10 mouse cellular contexts compared by ENCODE assay signal in the genomic region with DNA sequence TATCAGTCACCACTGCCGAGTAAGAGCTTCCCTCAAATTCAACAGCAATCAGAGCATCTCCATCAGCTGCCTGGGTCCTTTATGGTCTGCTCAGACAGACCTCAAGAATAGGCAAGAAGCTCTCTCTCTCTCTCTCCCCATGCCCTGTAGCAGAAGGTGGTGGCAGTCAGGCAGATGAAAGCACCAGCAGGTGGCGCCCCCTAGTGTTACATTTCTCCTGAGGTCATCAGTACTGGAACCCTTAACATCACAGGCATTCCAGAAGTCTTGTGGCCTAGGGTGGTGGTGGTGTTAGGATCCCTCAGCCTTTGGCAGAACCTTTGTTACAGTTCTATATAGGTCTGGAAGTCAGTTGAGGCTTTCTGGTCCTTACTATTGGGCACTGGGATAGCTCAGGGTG. TPM values are rescaled to one million over a fixed set of nuclear protein-coding genes. Genes with fewer than 3 reads are reported as not detected.
DNase-seq lines count a peak whose midpoint lies in the region; ATAC-seq and TF ChIP-seq lines count a peak whose summit lies in the region.
"Had no signal": no experiment of that assay in that cellular context is flagged by ENCODE, and none has a peak within 500 bp of the region (broad histone marks: within the 10 kb centered on the region; RNA-seq: fewer than 3 reads in every experiment).

No protein-coding gene starts in this region.

- 0 out of 2 replicates have a peak, but pooled peaks have one; percentile 17 for ATAC-seq in cerebellum, adult (ENCODE audit: insufficient number of reproducible peaks, low FRiP score, low TSS enrichment)
- ATAC-seq: Patski had no signal

- peak; percentile 82 for TF ChIP-seq CTCF in layer of hippocampus, adult 2 months (conservative IDR thresholded peaks at IDR 0.05)

- H3K4me1 ChIP-seq in embryonic facial prominence, embryonic 10.5 days = peaks cover 13% of the 10 kb centered on the region

- 39% methylated on average over 2 of the region's 2 CpGs for WGBS in embryonic facial prominence, embryonic 10.5 days

- H3K9me3 ChIP-seq in embryonic facial prominence, embryonic 10.5 days = no peaks in the 10 kb centered on the region
- H3K9me3 ChIP-seq: lung, embryonic 15.5 days had no signal

- H3K27ac ChIP-seq in layer of hippocampus, adult 2 months = no peak overlapping the region
- no peak overlapping the region for H3K27ac ChIP-seq in embryonic facial prominence, embryonic 10.5 days (replicated peaks)
- H3K27ac ChIP-seq: lung, embryonic 15.5 days had no signal

- H3K4me3 ChIP-seq in layer of hippocampus, adult 2 months = no peak overlapping the region
- H3K4me3 ChIP-seq in embryonic facial prominence, embryonic 10.5 days = no peak overlapping the region
- H3K4me3 ChIP-seq: lung, embryonic 15.5 days had no signal

- no peaks in the 10 kb centered on the region for H3K27me3 ChIP-seq in embryonic facial prominence, embryonic 10.5 days (replicated peaks; ENCODE audit: low read depth, poor library complexity, severe bottlenecking)
- H3K27me3 ChIP-seq: lung, embryonic 15.5 days; Patski had no signal

- no peaks in the 10 kb centered on the region for H3K36me3 ChIP-seq in embryonic facial prominence, embryonic 10.5 days (replicated peaks)
- H3K36me3 ChIP-seq: lung, embryonic 15.5 days had no signal

- DNase-seq in cerebellum, adult 9-11 months = no peak
- DNase-seq in layer of hippocampus, adult 2 months (ENCODE audit: low spot score in 2 of 2) = peak; percentile 36 to 70
- no peak for DNase-seq in layer of hippocampus, postnatal 36 days
- DNase-seq in NIH3T3 (ENCODE audit: low read depth) = peak; percentile 56
- DNase-seq in embryonic facial prominence, embryonic 10.5 days (ENCODE audit: low spot score) = peak; percentile 51
- peak; percentile 77 for DNase-seq in lung, postnatal 36 days
- DNase-seq in thymus, postnatal 25 days = peak; percentile 36

RNA-seq across cellular contexts. Expression of a gene that starts 4.8 kb away (rescaled TPM):
- total RNA-seq in layer of hippocampus, adult 2 months (2021) = 1 to 10 TPM; 3.6 to 3.9 TPM
- 1 to 10 TPM; 3.3 to 3.6 TPM for total RNA-seq in layer of hippocampus, postnatal 36 days (2021)
- 9.2 and 9.8 TPM in 2 replicates for polyA plus RNA-seq in embryonic facial prominence, embryonic 10.5 days (2016; fragmentation: Nextera tagmentation; extraction: Ambion mirVana)

RNA-seq across cellular contexts. Expression of a gene that starts 43.6 kb away (rescaled TPM):
- total RNA-seq in layer of hippocampus, adult 2 months (2021) = 10 to 100 TPM; 61.4 to 71.1 TPM
- 10 to 100 TPM; 63.0 to 64.8 TPM for total RNA-seq in layer of hippocampus, postnatal 36 days (2021)
- 66.8 and 74.1 TPM in 2 replicates for polyA plus RNA-seq in embryonic facial prominence, embryonic 10.5 days (2016; fragmentation: Nextera tagmentation; extraction: Ambion mirVana)

Comparison
In these comparisons a context has a peak if more than half of its experiments do, and no peak if none do; other contexts are left out.
1. DNase-seq: peak in layer of hippocampus, adult 2 months (2 of 2), NIH3T3 (single experiment), embryonic facial prominence, embryonic 10.5 days (single experiment), lung, postnatal 36 days (single experiment) and thymus, postnatal 25 days (single experiment); none in cerebellum, adult 9-11 months (single experiment) and layer of hippocampus, postnatal 36 days (0 of 2).